Mouse (Mus musculus): ENCODE results near the gene Rab19.
"Not testable (repeated sequence)": the region's sequence is repeated elsewhere in the genome, so short reads cannot be mapped to it uniquely, and the experiment has no call there.

Rab19 gene

GRCm38 (mm10) chr6:39379224-39379623, 1.8 kb upstream of the Rab19 start:
- DNase-seq (ENCODE audit: low spot score in 2 of 2), result peak; percentile 56 to 62

- peak; percentile 85 to 92 for DNase-seq (ENCODE audit: low spot score in 2 of 2)
These were observed 1.2 kb upstream of the Rab19 start for GRCm38 (mm10) chr6:39379749-39380148.

GRCm38 (mm10) chr6:39380276-39380675, 699 bp upstream of the Rab19 start:
- no peak for DNase-seq (ENCODE audit: low spot score in 2 of 2)

- DNase-seq (ENCODE audit: low spot score in 2 of 2), result no peak
These were observed 9.0 kb downstream of the Rab19 start for GRCm38 (mm10) chr6:39389988-39390387.

- DNase-seq (ENCODE audit: low spot score in 2 of 2), result no peak
These were observed 14.5 kb downstream of the Rab19 start for GRCm38 (mm10) chr6:39395471-39395870.

GRCm38 (mm10) chr6:39395916-39396315, 14.9 kb downstream of the Rab19 start:
- no peak for DNase-seq (ENCODE audit: low spot score in 2 of 2)

GRCm38 (mm10) chr6:39397046-39397445, 16.1 kb downstream of the Rab19 start:
- DNase-seq (ENCODE audit: low spot score in 2 of 2), result no peak

- no peak for DNase-seq (ENCODE audit: low spot score in 2 of 2)
These were observed 17.4 kb downstream of the Rab19 start for GRCm38 (mm10) chr6:39398342-39398741.

GRCm38 (mm10) chr6:39400343-39400742, 19.4 kb downstream of the Rab19 start:
- no peak for DNase-seq (ENCODE audit: low spot score in 2 of 2)

GRCm38 (mm10) chr6:39403136-39403535, 22.2 kb downstream of the Rab19 start:
- DNase-seq (ENCODE audit: low spot score in 2 of 2), result no peak

GRCm38 (mm10) chr6:39406480-39406879, 25.5 kb downstream of the Rab19 start:
- no peak for DNase-seq (ENCODE audit: low spot score in 2 of 2)

- DNase-seq (ENCODE audit: low spot score in 2 of 2), result no peak
These were observed 33.1 kb downstream of the Rab19 start for GRCm38 (mm10) chr6:39414106-39414505.

GRCm38 (mm10) chr6:39415762-39416161, 34.8 kb downstream of the Rab19 start:
- DNase-seq (ENCODE audit: low spot score in 2 of 2), result peak; percentile 72 to 83

GRCm38 (mm10) chr6:39416654-39417053, 35.7 kb downstream of the Rab19 start:
- not testable (repeated sequence) for DNase-seq (ENCODE audit: low spot score in 2 of 2)

- DNase-seq (ENCODE audit: low spot score in 2 of 2), result peak; percentile 5 to 14
These were observed 38.4 kb downstream of the Rab19 start for GRCm38 (mm10) chr6:39419386-39419850.

- peak; percentile 59 to 79 for DNase-seq (ENCODE audit: low spot score in 2 of 2)
These were observed 39.1 kb downstream of the Rab19 start, which contains the start of gene Mkrn1 for GRCm38 (mm10) chr6:39419851-39420721. Mkrn1 (minus strand) TSS chr6:39420462.

- no peak for DNase-seq (ENCODE audit: low spot score in 2 of 2)
These were observed 39.9 kb downstream of the Rab19 start for GRCm38 (mm10) chr6:39420867-39421266.

- DNase-seq (ENCODE audit: low spot score in 2 of 2), result no peak
These were observed 42.2 kb downstream of the Rab19 start for GRCm38 (mm10) chr6:39423130-39423551.

GRCm38 (mm10) chr6:39423686-39424085, 42.7 kb downstream of the Rab19 start:
- DNase-seq (ENCODE audit: low spot score in 2 of 2), result no peak

GRCm38 (mm10) chr6:39425181-39425580, 44.2 kb downstream of the Rab19 start:
- DNase-seq (ENCODE audit: low spot score in 2 of 2), result no peak

GRCm38 (mm10) chr6:39426725-39427124, 45.8 kb downstream of the Rab19 start:
- DNase-seq (ENCODE audit: low spot score in 2 of 2), result no peak

- DNase-seq (ENCODE audit: low spot score in 2 of 2), result no peak
These were observed 46.5 kb downstream of the Rab19 start for GRCm38 (mm10) chr6:39427276-39428003.
